Mouse (Mus musculus) kidney, adult 2 months (tissue): ENCODE data around the gene Cfap73. TPM values are rescaled to one million over a fixed set of nuclear protein-coding genes. Genes with fewer than 3 reads are reported as not detected.

ENCODE experiments used
- DNase-seq: peaks from one replicate; pipeline ENCODE4 v3.0.0; 2021
- H3K27ac ChIP-seq: fragments of 200-500 bp; 2 replicates; pipeline ENCODE4 v1.5.1; 2012; ENCODE audit warnings: low read depth, low read length, control low read depth, inconsistent platforms; ENCODE audit not compliant: insufficient read depth
- H3K27me3 ChIP-seq: fragments of 200-500 bp; replicated peaks from 2 replicates; pipeline ENCODE4 v1.6.1; 2012; ENCODE audit warnings: mild to moderate bottlenecking, moderate library complexity, low read length, inconsistent platforms; ENCODE audit not compliant: control insufficient read depth, insufficient read depth
- H3K36me3 ChIP-seq: fragments of 200-500 bp; 2 replicates; pipeline ENCODE4 v1.6.1; 2012; ENCODE audit warnings: mild to moderate bottlenecking, moderate library complexity, low read length, inconsistent platforms; ENCODE audit not compliant: control insufficient read depth, insufficient read depth
- H3K4me1 ChIP-seq: fragments of 200-500 bp; 2 replicates; pipeline ENCODE4 v1.6.1; 2011; ENCODE audit warnings: low read length; ENCODE audit not compliant: control insufficient read depth, insufficient read depth
- H3K4me3 ChIP-seq: fragments of 200-500 bp; 2 replicates; pipeline ENCODE4 v1.5.1; 2011; ENCODE audit warnings: mild to moderate bottlenecking, low read depth, low read length, control low read depth; ENCODE audit not compliant: insufficient read depth
- CTCF ChIP-seq: fragments of 200-500 bp; conservative IDR thresholded peaks from 2 replicates; pipeline ENCODE4 v1.5.1; 2011; ENCODE audit warnings: low read depth, mild to moderate bottlenecking, control low read depth, low read length, moderate library complexity, mixed read lengths; ENCODE audit not compliant: insufficient read depth, insufficient read length
- POLR2A ChIP-seq: fragments of 200-500 bp; IDR thresholded peaks from one replicate; pipeline ENCODE4 v1.6.1; 2011; ENCODE audit warnings: low read depth, low read length, control low read depth
- WGBS: fragments of 180-500 bp; shearing (Covaris S2); methylation state at CpG from one replicate; pipeline ENCODE4 v1.1.7; 2018; 5-methylcytosine and 5-hydroxymethylcytosine counted together
- polyA plus RNA-seq: library from polyadenylated mRNA; depleted of rRNA; stranded (reverse); fragments of >200 nt; gene quantifications from 2 replicates; pipeline ENCODE4 v1.2.3, GENCODE M21; 2012

Gene Cfap73
- polyA plus RNA-seq, 1 experiment: not detected

DNA sequence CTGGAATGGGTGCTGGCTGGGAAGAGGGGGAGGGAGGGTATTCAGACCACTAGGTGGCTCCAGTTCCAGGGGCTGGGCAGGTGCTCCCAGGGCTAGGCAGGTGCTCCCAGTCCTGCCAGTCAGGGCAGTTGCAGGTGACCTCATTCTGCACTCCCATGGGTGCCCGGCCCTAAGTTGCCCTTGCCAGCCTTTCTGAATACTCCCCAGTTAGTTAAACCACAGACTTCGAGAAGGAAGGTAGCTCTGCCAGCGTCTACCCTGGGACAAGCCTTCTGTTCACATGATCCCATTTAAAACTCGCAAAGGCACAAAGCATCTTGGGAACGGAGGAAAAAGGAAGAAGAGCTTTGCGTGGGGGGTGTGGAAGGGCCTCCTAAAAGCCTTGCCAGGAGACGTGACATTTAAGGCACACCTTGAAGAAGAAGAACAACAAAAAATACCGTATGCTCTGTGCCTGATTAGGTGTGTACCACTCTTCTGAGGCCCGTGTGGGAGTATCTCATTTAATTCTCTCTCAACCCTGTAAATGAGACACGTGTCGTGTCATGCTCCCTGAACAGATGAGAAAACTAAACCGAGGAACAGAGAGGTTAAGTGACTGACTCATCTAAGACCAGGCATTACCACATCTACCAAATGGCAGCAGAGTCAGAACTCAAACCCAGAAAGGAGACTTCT, 13.9 kb upstream of the Cfap73 start:
- H3K27me3 ChIP-seq: 0 out of 2 replicates have a peak, but pooled peaks cover 2% of the 10 kb centered on the region
- TF ChIP-seq CTCF: no peak
- TF ChIP-seq POLR2A: no peak
- 28% methylated on average over 12 of the region's 12 CpGs for WGBS

DNA sequence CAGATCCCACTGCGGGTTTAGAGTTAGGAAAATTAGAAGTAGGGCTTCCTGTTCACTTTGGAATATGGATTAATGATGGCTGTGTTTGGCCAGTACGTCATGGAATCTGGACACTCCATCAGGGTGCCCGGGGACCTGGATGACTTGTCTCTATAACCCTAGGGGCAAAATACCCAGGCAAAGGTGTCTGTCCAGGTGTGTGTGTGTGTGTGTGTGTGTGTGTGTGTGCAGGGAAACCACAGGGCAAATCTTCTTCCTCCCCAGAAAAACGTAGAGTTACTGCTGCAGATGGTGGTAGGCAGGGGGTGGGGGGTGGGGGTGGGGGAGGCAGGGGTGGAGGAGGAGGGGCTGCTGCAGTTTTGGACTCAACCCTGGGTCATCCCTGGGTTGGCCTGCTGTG, 13.3 kb upstream of the Cfap73 start:
- TF ChIP-seq CTCF (no peak), POLR2A (no peak)
- no peaks in the 10 kb centered on the region for H3K36me3 ChIP-seq
- no peak overlapping the region for H3K27ac ChIP-seq
- WGBS: 82% methylated on average over 4 of the region's 4 CpGs
- peaks cover 4% of the 10 kb centered on the region; the same call in 1 of the 2 replicates for H3K4me1 ChIP-seq
- DNase-seq: no peak
- H3K4me3 ChIP-seq: no peak overlapping the region
- H3K27me3 ChIP-seq: 0 out of 2 replicates have a peak, but pooled peaks cover 2% of the 10 kb centered on the region

More for the DNA sequence above, 13.9 kb upstream of the Cfap73 start:
- DNase-seq: peak; percentile 39
- Histone ChIP-seq H3K27ac (no peak overlapping the region), H3K4me3 (no peak overlapping the region), H3K4me1 (peaks cover 4% of the 10 kb centered on the region; the same call in 1 of the 2 replicates), H3K36me3 (no peaks in the 10 kb centered on the region)

DNA sequence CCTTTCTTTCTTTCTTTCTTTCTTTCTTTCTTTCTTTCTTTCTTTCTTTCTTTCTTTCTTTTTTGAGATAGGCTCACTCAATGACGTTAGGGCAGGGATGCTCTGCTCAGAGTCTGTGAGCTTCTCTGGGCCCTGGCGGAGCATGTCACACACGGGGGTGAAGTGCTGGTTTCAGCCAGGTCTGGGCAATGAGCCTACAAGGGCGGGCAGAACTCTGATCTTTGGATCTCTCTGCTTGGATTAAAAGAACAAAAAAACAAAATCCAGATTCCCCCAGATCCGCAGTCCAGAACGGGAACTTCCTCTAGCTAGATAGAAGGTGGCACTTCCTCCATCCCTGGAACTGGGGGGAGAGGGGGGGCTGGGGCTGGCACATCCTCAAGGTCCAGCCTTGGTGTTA, 11.8 kb upstream of the Cfap73 start:
- H3K27ac ChIP-seq: no peak overlapping the region
- WGBS: 15% methylated on average over 6 of the region's 6 CpGs
- no peak overlapping the region for H3K4me3 ChIP-seq
- H3K36me3 ChIP-seq: no peaks in the 10 kb centered on the region
- DNase-seq: peak; percentile 84
- H3K4me1 ChIP-seq: peaks cover 4% of the 10 kb centered on the region; the same call in 1 of the 2 replicates
- TF ChIP-seq CTCF (no peak), POLR2A (no peak)
- H3K27me3 ChIP-seq: 0 out of 2 replicates have a peak, but pooled peaks cover 2% of the 10 kb centered on the region

DNA sequence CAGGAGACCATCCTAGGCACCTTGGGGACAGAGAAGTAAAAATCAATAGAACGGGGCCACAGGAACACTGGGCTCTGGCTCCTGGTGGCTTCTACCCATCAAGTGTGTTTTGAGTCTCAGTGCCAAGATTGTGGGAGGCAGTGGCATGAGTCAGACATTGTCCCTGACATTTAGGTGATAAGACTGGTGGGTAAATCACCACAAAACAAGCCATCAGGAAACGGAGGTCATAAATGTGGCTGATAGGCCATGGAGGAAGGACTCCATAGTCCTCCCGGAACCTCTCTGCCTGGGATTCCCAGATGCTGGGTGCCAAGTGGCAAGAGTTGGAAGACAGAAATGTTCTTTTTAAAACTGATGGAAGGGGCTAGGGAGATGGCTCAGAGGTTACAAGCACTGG, 10.2 kb upstream of the Cfap73 start:
- Histone ChIP-seq H3K27me3 (no peaks in the 10 kb centered on the region), H3K27ac (no peak overlapping the region), H3K4me3 (no peak overlapping the region), H3K4me1 (peaks cover 4% of the 10 kb centered on the region; the same call in 1 of the 2 replicates), H3K36me3 (no peaks in the 10 kb centered on the region)
- WGBS: 62% methylated on average over 3 of the region's 3 CpGs
- no peak for TF ChIP-seq CTCF
- no peak for TF ChIP-seq POLR2A
- no peak for DNase-seq

DNA sequence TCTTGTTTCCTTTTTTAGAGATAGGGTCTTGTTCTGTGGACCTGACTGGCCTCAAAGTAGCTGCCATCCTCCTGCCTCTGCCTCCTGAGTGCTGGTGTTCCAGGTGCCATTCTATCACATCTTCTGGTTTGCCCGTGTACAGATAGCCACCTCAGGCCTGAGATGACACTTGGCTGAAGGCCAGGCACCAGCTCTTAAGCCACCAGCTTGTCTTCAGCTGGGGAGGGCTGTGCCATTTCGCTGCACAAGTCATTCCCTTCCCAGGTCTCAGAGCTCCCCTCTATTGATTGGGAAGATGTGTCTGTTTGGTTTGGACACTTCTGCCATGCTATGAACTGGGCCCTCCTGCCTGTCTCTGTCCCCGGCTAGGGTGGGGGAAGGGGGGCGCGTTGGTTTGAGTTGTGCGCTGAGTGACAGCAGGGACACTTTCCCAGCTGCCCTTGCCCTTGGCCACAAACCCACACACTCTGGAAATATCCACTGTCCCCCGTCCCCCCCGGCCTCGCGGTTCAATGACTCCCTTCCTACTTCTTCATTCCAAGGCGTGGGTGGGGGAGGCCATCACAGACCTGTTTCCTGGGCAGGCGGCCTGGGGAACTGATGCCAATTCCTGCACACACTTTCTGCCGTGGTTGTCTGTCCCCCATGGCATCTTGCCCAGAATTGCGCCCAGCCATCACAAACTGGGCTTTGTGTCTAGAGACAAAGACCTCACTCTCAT, 9.5 kb upstream of the Cfap73 start:
- TF ChIP-seq POLR2A: no peak
- no peak for TF ChIP-seq CTCF
- Histone ChIP-seq H3K4me1 (peaks cover 4% of the 10 kb centered on the region; the same call in 1 of the 2 replicates), H3K4me3 (no peak overlapping the region), H3K36me3 (no peaks in the 10 kb centered on the region), H3K27me3 (no peaks in the 10 kb centered on the region), H3K27ac (no peak overlapping the region)
- peak; percentile 56 for DNase-seq
- 30% methylated on average over 14 of the region's 14 CpGs for WGBS

DNA sequence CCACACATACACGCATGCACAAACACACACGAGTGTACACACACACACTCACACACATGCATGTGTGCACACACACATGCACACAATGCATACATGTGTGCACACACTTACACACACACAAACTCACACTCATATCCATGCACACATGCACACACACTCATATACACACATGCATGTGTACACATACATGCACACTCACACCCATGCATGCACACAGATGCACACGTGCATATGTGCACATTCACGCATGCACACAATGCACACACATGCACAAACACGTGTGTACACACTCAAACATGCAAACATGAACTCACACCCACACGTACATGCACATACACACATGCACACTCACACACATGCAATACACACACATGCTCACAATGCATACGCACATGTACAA, 6.1 kb upstream of the Cfap73 start:
- 95% methylated on average over 7 of the region's 7 CpGs for WGBS
- no peak for TF ChIP-seq CTCF
- TF ChIP-seq POLR2A: no peak
- H3K27me3 ChIP-seq: no peaks in the 10 kb centered on the region
- no peak overlapping the region for H3K4me3 ChIP-seq
- no peaks in the 10 kb centered on the region for H3K36me3 ChIP-seq
- no peak overlapping the region for H3K27ac ChIP-seq
- H3K4me1 ChIP-seq: no peaks in the 10 kb centered on the region
- no peak for DNase-seq

DNA sequence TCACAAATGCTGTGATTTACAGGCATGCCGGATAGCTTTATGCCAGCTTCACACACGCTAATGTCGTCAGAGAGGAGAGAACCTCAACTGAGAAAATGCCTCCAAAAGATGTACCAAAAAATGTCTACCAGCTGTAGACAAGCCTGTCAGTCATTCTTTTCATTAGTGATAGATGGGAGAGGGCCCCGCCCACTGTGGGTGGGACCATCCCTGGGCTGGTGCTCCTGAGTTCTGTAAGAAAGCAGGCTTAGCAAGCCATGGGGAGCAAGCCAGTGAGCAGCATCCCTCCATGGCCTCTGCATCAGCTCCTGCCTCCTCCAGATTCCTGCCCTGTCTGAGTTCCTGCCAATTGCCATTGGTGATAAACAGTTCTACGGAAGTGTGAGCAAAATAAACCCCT, 1.6 kb upstream of the Cfap73 start:
- DNase-seq: no peak
- no peaks in the 10 kb centered on the region for H3K27me3 ChIP-seq
- no peak for TF ChIP-seq POLR2A
- TF ChIP-seq CTCF: no peak
- H3K4me1 ChIP-seq: no peaks in the 10 kb centered on the region
- WGBS: 73% methylated on average over 5 of the region's 5 CpGs
- no peak overlapping the region for H3K27ac ChIP-seq
- H3K36me3 ChIP-seq: no peaks in the 10 kb centered on the region
- no peak overlapping the region for H3K4me3 ChIP-seq
